Mouse (Mus musculus): ENCODE measurements around the gene Prr29. TPM values are rescaled to one million over a fixed set of nuclear protein-coding genes. Genes with fewer than 3 reads are reported as not detected.

The Prr29 gene
- total and polyA plus RNA-seq, 3 experiments = not detected

- DNase-seq = no peak
Measured at GRCm38 (mm10) chr11:106410507-106410906, 45.2 kb downstream of the Prr29 start.

- no peak for DNase-seq
Measured at GRCm38 (mm10) chr11:106411157-106411556, 45.9 kb downstream of the Prr29 start.

DNA sequence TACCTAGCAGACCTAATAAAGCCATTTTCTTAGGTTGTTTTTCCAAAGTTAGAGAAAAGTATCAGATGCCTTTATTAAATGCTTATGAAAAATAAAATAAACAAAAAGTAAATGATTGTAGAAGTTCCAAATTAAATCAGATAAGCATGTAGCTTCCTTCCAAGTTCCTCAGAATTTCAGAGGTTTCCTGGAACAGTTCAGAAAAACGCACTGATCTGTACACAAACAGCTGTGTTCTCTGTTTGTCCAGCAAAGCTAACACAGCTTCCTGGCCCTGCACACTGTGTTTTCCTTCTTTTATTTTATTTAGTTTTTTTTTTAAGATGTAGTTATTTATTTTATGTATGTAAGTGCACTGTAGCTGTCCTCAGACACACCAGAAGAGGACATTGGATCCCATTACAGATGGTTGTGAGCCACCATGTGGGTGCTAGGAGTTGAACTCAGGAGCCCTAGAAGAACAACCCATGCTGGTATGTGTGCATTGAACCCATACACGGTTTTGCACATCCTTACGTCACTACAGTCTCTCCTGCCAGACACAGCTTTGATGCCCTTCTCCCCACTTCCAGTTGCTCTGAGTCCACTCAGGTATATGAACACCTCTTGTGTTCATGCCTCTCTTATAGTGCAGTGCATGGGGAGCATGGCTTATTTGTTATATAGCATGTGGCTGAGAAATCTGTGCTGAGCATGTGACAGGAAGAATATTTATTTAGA, 47.5 kb downstream of the Prr29 start:
- no peak for DNase-seq

GRCm38 (mm10) chr11:106416331-106416730, 51.1 kb downstream of the Prr29 start:
- no peak for DNase-seq

- DNase-seq = no peak
Measured at GRCm38 (mm10) chr11:106417860-106418259, 52.6 kb downstream of the Prr29 start.

- DNase-seq = peak; percentile 80
Measured at GRCm38 (mm10) chr11:106418622-106419196, 53.4 kb downstream of the Prr29 start.

GRCm38 (mm10) chr11:106419262-106420102, 54.2 kb downstream of the Prr29 start:
- no peak for DNase-seq

DNA sequence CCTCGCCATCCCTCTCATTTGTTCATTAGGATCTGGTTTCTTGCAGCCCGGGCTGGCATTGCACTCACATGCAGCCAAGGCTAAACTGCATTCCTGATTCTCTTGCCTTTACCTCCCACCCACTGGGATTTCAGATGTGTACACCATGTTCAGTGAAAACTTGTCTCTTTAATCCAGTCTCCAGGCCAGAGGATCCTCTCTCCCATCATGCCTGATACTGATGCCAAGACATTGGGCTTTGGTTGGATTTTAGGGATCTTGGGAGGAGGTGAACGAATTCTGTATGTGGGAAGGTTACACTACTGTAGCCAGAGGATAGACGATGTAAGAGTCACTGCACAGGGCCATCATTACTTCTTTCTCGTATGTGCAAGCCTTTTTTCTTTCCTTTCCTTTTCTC, 59.9 kb downstream of the Prr29 start:
- DNase-seq = no peak

DNA sequence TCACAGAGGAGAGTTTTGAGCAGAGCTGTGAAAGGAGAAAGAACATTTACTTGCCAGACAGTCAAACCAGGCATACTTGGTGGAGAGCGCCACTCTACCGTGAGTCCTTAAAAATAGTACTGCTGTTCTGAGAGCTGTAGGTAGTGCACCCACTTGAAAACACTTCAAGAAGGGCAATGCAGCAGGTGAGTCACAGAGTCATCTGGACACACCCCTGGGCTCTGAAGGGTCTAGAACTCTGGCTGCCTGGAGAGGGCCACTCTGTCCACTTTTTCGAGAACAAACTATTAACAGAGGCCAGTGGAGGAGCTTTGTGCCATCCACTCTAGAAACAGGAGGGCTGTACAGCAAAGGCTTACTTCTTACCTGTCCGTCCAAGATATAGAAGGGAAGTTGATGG, 61.2 kb downstream of the Prr29 start:
- no peak for DNase-seq

Other genes starting within 250 kb of the Prr29 start
- gene Gm10840, start 204.6 kb upstream of the Prr29 start, total RNA-seq (2021) = not detected
- gene Gm10840, start 204.6 kb upstream of the Prr29 start, polyA plus RNA-seq (2012; rRNA removed) = not detected in 2 replicates
- 10 to 100 TPM in 1 of 2 experiments, 1 to 10 TPM in 1; 9.5 to 17.1 TPM for gene Limd2, start 204.6 kb upstream of the Prr29 start, total RNA-seq (2021)
- 18.1 and 20.0 TPM in 2 replicates for gene Limd2, start 204.6 kb upstream of the Prr29 start, polyA plus RNA-seq (2012; rRNA removed)
- 10 to 100 TPM; 14.9 to 16.1 TPM for gene Strada, start 163.3 kb upstream of the Prr29 start, total RNA-seq (2021)
- 18.8 and 20.6 TPM in 2 replicates for gene Strada, start 163.3 kb upstream of the Prr29 start, polyA plus RNA-seq (2012; rRNA removed)
- 100 to 1,000 TPM; 104 to 112 TPM for gene Ccdc47, start 149.1 kb upstream of the Prr29 start, total RNA-seq (2021)
- 5.6 and 9.5 TPM in 2 replicates for gene Ccdc47, start 149.1 kb upstream of the Prr29 start, polyA plus RNA-seq (2012; rRNA removed)
- 10 to 100 TPM; 46.6 to 51.0 TPM for gene Ddx42, start 148.5 kb upstream of the Prr29 start, total RNA-seq (2021)
- 7.0 and 9.2 TPM in 2 replicates for gene Ddx42, start 148.5 kb upstream of the Prr29 start, polyA plus RNA-seq (2012; rRNA removed)
- 10 to 100 TPM; 49.8 to 53.1 TPM for gene Ftsj3, start 109.4 kb upstream of the Prr29 start, total RNA-seq (2021)
- gene Ftsj3, start 109.4 kb upstream of the Prr29 start, polyA plus RNA-seq (2012; rRNA removed) = 16.2 and 22.5 TPM in 2 replicates
- 100 to 1,000 TPM; 138 to 164 TPM for gene Psmc5, start 109.3 kb upstream of the Prr29 start, total RNA-seq (2021)
- 12.4 and 12.9 TPM in 2 replicates for gene Psmc5, start 109.3 kb upstream of the Prr29 start, polyA plus RNA-seq (2012; rRNA removed)
- 10 to 100 TPM; 64.5 to 80.6 TPM for gene Smarcd2, start 92.5 kb upstream of the Prr29 start, total RNA-seq (2021)
- 112 and 121 TPM in 2 replicates for gene Smarcd2, start 92.5 kb upstream of the Prr29 start, polyA plus RNA-seq (2012; rRNA removed)
- gene Tcam1, start 88.8 kb upstream of the Prr29 start, total RNA-seq (2021) = under 1 TPM; 0.10 to 0.26 TPM
- gene Tcam1, start 88.8 kb upstream of the Prr29 start, polyA plus RNA-seq (2012; rRNA removed) = not detected in 2 replicates
- not detected for gene Gh, start 63.6 kb upstream of the Prr29 start, total RNA-seq (2021)
- gene Gh, start 63.6 kb upstream of the Prr29 start, polyA plus RNA-seq (2012; rRNA removed) = not detected in 2 replicates
- under 1 TPM; 0.79 to 0.81 TPM for gene Cd79b, start 50.7 kb upstream of the Prr29 start, total RNA-seq (2021)
- 0.93 and 1.1 TPM in 2 replicates for gene Cd79b, start 50.7 kb upstream of the Prr29 start, polyA plus RNA-seq (2012; rRNA removed)
- under 1 TPM; 0.07 to 0.09 TPM for gene Scn4a, start 12.2 kb upstream of the Prr29 start, total RNA-seq (2021)
- gene Scn4a, start 12.2 kb upstream of the Prr29 start, polyA plus RNA-seq (2012; rRNA removed) = 0.01 and 0.15 TPM in 2 replicates
- 10 to 100 TPM; 11.9 to 16.2 TPM for gene Icam2, start 22.6 kb downstream of the Prr29 start, total RNA-seq (2021)
- 25.0 and 29.8 TPM in 2 replicates for gene Icam2, start 22.6 kb downstream of the Prr29 start, polyA plus RNA-seq (2012; rRNA removed)
- 100 to 1,000 TPM in 1 of 2 experiments, 10 to 100 TPM in 1; 90.7 to 119 TPM for gene Ern1, start 122.4 kb downstream of the Prr29 start, total RNA-seq (2021)
- 608 and 700 TPM in 2 replicates for gene Ern1, start 122.4 kb downstream of the Prr29 start, polyA plus RNA-seq (2012; rRNA removed)
- 10 to 100 TPM; 54.0 to 55.5 TPM for gene Tex2, start 248.0 kb downstream of the Prr29 start, total RNA-seq (2021)
- 14.0 and 15.8 TPM in 2 replicates for gene Tex2, start 248.0 kb downstream of the Prr29 start, polyA plus RNA-seq (2012; rRNA removed)